Mouse (Mus musculus): ENCODE results near the gene Gm17190. TPM values are rescaled to one million over a fixed set of nuclear protein-coding genes. Genes with fewer than 3 reads are reported as not detected.

The Gm17190 gene
- polyA plus RNA-seq, 1 experiment from 2014 or later, result not detected

DNA sequence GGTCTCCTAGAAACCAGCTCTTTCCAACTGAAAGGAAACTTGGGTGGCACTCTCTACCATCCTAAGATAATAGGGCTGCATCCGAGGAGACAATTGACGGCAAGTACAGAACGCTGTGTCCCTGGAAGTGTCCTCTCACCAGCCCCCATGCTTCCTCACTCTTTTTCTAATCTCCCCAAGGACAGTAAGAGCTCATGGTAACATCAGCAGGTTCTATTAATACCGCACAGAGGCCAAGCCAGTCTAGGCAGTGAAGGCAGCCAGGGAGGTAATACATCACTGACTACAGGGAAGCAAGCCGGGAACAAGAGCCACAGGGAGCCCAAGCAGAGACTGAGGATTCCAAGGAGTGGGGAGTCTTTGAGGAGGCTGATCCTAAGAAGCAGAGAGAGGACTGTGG, 43.2 kb downstream of the Gm17190 start:
- H3K4me1 ChIP-seq, result no peaks in the 10 kb centered on the region
- H3K27ac ChIP-seq (replicated peaks), result no peak overlapping the region
- no peak overlapping the region for H3K9ac ChIP-seq
- no peaks in the 10 kb centered on the region for H3K9me3 ChIP-seq
- H3K36me3 ChIP-seq, result no peaks in the 10 kb centered on the region
- 50% methylated on average over 5 of the region's 5 CpGs for WGBS
- peaks cover 55% of the 10 kb centered on the region for H3K27me3 ChIP-seq (replicated peaks)
- H3K4me3 ChIP-seq, result no peak overlapping the region
- H3K4me2 ChIP-seq, result no peak overlapping the region
- no peak for ATAC-seq (ENCODE audit: extremely low read depth, insufficient number of reproducible peaks, low FRiP score, low TSS enrichment)

DNA sequence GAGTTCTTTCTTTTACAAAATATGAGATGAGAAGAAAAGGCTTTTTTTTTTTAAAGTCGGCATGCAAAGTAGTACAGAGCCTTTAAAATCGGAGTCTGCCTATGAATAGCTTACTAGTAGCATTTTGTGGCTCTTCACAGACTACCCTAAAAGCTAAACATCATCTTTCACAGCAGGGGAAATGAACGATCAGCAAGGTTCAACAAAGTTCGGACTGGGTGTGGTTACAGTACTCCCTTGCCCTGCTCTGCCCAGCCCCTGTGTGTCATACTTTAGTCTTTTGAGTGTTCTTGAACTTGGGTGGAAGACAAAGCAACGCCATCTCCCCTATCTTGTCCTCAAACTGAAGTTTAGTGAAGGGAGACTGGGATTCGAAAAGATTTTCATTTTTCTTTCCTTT, 44.8 kb downstream of the Gm17190 start:
- H3K4me3 ChIP-seq, result no peak overlapping the region
- ATAC-seq (ENCODE audit: extremely low read depth, insufficient number of reproducible peaks, low FRiP score, low TSS enrichment), result no peak
- no peaks in the 10 kb centered on the region for H3K36me3 ChIP-seq
- H3K9me3 ChIP-seq, result no peaks in the 10 kb centered on the region
- H3K4me2 ChIP-seq, result no peak overlapping the region
- H3K27ac ChIP-seq (replicated peaks), result no peak overlapping the region
- H3K27me3 ChIP-seq (replicated peaks), result peaks cover 72% of the 10 kb centered on the region
- peaks cover 12% of the 10 kb centered on the region for H3K4me1 ChIP-seq
- no peak overlapping the region for H3K9ac ChIP-seq
- 69% methylated on average over 6 of the region's 6 CpGs for WGBS

DNA sequence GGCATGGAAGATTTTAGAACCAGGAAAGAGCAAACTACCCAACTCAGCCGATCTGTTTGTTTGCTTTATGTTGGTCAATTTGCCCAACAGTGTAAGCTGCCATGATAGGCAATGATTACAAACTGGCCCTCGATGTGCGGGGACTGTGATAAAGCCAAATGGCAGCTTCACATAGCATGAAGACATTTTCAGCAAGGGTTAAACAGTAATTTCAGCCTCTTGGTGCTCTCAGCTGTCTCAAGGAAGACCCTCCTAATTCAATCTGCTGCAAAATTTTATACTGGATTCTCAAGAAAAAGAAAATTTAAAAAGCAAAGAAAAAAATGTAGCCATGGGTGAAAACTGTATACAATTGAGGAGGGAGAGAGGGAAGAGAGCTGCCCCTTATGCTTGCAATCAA, 47.2 kb downstream of the Gm17190 start:
- no peaks in the 10 kb centered on the region for H3K9me3 ChIP-seq
- H3K9ac ChIP-seq, result no peak overlapping the region
- 66% methylated on average over 3 of the region's 3 CpGs for WGBS
- no peak overlapping the region for H3K27ac ChIP-seq (replicated peaks)
- H3K4me3 ChIP-seq, result no peak overlapping the region
- no peak for ATAC-seq (ENCODE audit: extremely low read depth, insufficient number of reproducible peaks, low FRiP score, low TSS enrichment)
- peaks cover 28% of the 10 kb centered on the region for H3K4me1 ChIP-seq
- H3K36me3 ChIP-seq, result no peaks in the 10 kb centered on the region
- H3K27me3 ChIP-seq (replicated peaks), result peaks cover 89% of the 10 kb centered on the region
- H3K4me2 ChIP-seq, result no peak overlapping the region

DNA sequence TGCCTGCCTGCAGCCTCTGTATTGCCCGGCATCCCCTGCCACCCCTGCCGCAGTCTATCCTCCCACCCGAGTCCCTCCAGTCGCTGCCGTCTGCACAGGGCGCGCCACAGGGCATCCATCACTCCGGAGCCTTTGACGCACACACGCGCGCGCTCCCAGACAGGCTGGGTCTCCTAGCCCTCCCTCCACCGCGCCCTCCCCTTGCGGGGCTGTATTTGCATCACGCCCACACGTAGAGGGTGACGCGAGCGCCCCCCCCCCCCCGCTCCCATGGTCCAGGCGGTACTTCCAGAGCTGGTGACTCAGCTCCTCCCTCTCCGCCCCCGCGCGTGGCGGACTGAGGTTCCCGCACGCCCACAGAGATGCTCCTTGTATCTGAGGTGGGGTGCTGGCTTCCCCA, 49.2 kb downstream of the Gm17190 start:
- WGBS, result 2% methylated on average over 26 of the region's 30 CpGs
- peak overlapping the region; percentile 21; the same call in 1 of the 2 replicates for H3K9ac ChIP-seq
- 0 out of 2 replicates have a peak, but pooled peaks have one; percentile 31 for ATAC-seq (ENCODE audit: extremely low read depth, insufficient number of reproducible peaks, low FRiP score, low TSS enrichment)

DNA sequence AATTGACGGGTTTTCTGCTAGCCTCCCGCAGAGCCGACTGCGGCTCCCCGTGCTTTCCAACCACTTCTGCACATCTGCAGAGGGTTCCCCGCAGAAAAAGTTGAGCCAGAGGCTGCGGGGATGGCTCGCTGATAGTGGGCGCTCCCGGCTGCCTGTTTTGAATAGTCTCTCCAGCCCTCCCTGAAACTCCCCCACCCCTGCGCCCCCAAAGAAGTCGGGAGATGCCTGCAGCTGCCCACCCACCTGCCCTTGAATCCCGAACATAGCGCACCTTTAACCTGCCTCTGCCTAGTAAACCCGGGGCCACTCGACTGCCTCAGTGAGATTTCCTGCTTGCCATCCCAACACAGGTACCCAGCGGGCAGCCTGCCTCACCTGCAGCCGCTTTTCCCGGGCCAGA, 50.1 kb downstream of the Gm17190 start:
- H3K9me3 ChIP-seq, result no peaks in the 10 kb centered on the region
- under 1% methylated on average over 19 of the region's 19 CpGs for WGBS

More for the DNA sequence above, 49.2 kb downstream of the Gm17190 start:
- Histone ChIP-seq H3K4me1 (peaks cover 28% of the 10 kb centered on the region), H3K36me3 (no peaks in the 10 kb centered on the region), H3K4me2 (peak overlapping the region; percentile 96), H3K4me3 (peak overlapping the region; percentile 59), H3K27ac (replicated peaks) (no peak overlapping the region), H3K27me3 (replicated peaks) (peaks cover 95% of the 10 kb centered on the region), H3K9me3 (no peaks in the 10 kb centered on the region)

DNA sequence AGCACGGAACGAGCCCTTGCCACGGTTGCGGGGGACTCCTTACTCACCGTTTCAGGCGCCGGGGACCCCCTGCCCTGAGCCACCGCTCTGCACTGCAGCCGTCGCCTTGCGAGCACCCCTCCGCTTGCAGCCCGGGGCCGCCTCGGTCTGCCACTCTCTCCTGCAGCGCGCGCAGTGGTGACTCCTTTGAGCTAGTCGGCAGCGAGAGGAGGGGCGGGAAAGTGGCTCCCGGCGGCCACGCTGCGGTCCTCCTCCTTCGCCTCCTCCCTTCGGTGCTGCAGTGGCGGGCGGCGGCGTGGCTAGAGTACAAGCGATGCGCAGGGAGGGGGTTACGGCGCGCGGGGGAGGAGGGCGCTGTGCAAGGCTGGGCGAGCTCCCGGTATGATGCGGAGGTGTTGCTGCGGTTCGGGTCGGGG, 50.6 kb downstream of the Gm17190 start, which contains the start of gene Sv2c:
Gene Sv2c (minus strand): TSS at position 177 of the 416 bp plus-strand sequence.
- Histone ChIP-seq H3K4me2 (peak within 1 kb of the TSS; percentile 96), H3K36me3 (no peaks in the 10 kb centered on the region), H3K9me3 (no peaks in the 10 kb centered on the region), H3K9ac (peak within 1 kb of the TSS; percentile 59), H3K4me3 (peak within 1 kb of the TSS; percentile 59), H3K27me3 (replicated peaks) (peaks cover 87% of the 10 kb centered on the region), H3K4me1 (peaks cover 28% of the 10 kb centered on the region), H3K27ac (replicated peaks) (no peak within 1 kb of the TSS)
- peak; percentile 37; the same call in 1 of the 2 replicates for ATAC-seq (ENCODE audit: extremely low read depth, insufficient number of reproducible peaks, low FRiP score, low TSS enrichment)
- 1% methylated on average over 41 of the region's 44 CpGs for WGBS

More for the DNA sequence above, 50.1 kb downstream of the Gm17190 start:
- peaks cover 91% of the 10 kb centered on the region for H3K27me3 ChIP-seq (replicated peaks)
- H3K9ac ChIP-seq, result peak overlapping the region; percentile 59
- H3K4me3 ChIP-seq, result peak overlapping the region; percentile 59
- no peak for ATAC-seq (ENCODE audit: extremely low read depth, insufficient number of reproducible peaks, low FRiP score, low TSS enrichment)
- H3K4me2 ChIP-seq, result peak overlapping the region; percentile 96
- H3K27ac ChIP-seq (replicated peaks), result no peak overlapping the region
- H3K4me1 ChIP-seq, result peaks cover 28% of the 10 kb centered on the region
- H3K36me3 ChIP-seq, result no peaks in the 10 kb centered on the region

Other genes with a start within 250 kb of the Gm17190 start
- gene Iqgap2, start 190.1 kb upstream of the Gm17190 start, polyA plus RNA-seq (2015; fragmentation: Nextera tagmentation; extraction: Ambion mirVana), result 3.6 and 4.5 TPM in 2 replicates
- gene Gm20075, start 678 bp upstream of the Gm17190 start, polyA plus RNA-seq (2015; fragmentation: Nextera tagmentation; extraction: Ambion mirVana), result 27.9 and 35.1 TPM in 2 replicates
- 0.99 and 1.4 TPM in 2 replicates for gene Sv2c, start 50.5 kb downstream of the Gm17190 start, polyA plus RNA-seq (2015; fragmentation: Nextera tagmentation; extraction: Ambion mirVana)

Measured in heart, embryonic 13.5 days (tissue).